Mouse (Mus musculus) bone marrow macrophage, adult 2 months (primary cell): ENCODE measurements around the gene Mef2d.

Source experiments
- CTCF ChIP-seq: IDR thresholded peaks from 2 replicates; pipeline ENCODE4 v1.5.1; 2012; ENCODE audit warnings: low read depth, mild to moderate bottlenecking, low read length, moderate library complexity
- POLR2A ChIP-seq: IDR thresholded peaks from 2 replicates; pipeline ENCODE4 v1.6.1; 2012; ENCODE audit warnings: mild to moderate bottlenecking, low read depth, low read length, borderline replicate concordance

DNA sequence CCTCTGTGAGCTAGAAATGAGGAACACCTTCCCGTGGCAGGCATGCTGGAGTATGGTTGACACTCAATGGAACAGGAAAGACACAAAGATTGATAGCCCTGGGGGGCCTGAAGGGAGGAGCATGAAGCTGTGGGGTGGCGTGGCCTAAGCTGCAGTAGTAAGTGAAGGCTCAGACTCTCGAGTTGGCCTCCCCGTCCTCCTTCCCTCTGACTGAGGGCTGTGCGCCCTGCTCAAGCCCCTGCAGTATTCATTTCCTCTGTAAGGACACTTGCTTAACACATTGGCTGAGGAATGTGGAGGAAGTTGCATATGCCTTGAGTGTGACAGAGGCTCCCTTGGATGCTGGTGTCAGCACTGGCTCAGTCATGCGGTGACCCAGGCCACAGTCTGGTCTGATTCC, 39.6 kb upstream of the Mef2d start:
- TF ChIP-seq CTCF (no peak), POLR2A (no peak)
